Mouse (Mus musculus) lung, postnatal 0 days (tissue): ENCODE data around the gene Hoxd4. TPM values are rescaled to one million over a fixed set of nuclear protein-coding genes. Genes with fewer than 3 reads are reported as not detected.

Experiments used
- ATAC-seq: fragments of 200-750 bp; cut with Nextera tagmentation; 2 replicates; pipeline ENCODE4 v1.8.0; 2017; ENCODE audit warnings: moderate library complexity
- DNase-seq: peaks from one replicate; pipeline ENCODE4 v3.0.0-alpha.2; 2016; ENCODE audit warnings: low spot score
- H3K27ac ChIP-seq: fragments of 300-500 bp; sonication (generic); 2 replicates; pipeline ENCODE4 v1.5.1; 2014; ENCODE audit warnings: antibody characterized with exemption, mild to moderate bottlenecking, low read length, mixed read lengths
- H3K27me3 ChIP-seq: fragments of 300-500 bp; sonication (generic); replicated peaks from 2 replicates; pipeline ENCODE4 v1.6.1; 2014; ENCODE audit warnings: low read length, mixed read lengths; ENCODE audit not compliant: insufficient read depth
- H3K36me3 ChIP-seq: fragments of 300-500 bp; sonication (generic); 2 replicates; pipeline ENCODE4 v1.6.1; 2014; ENCODE audit warnings: low read length, mixed read lengths; ENCODE audit not compliant: insufficient read depth
- H3K4me1 ChIP-seq: fragments of 300-500 bp; sonication (generic); 2 replicates; pipeline ENCODE4 v1.6.1; 2014; ENCODE audit warnings: antibody characterized with exemption, low read depth, low read length, mixed read lengths; ENCODE audit not compliant: insufficient read depth
- H3K4me2 ChIP-seq: fragments of 300-500 bp; sonication (generic); replicated peaks from 2 replicates; pipeline ENCODE4 v1.6.1; 2014; ENCODE audit warnings: low read depth, mild to moderate bottlenecking, low read length, moderate library complexity, mixed read lengths
- H3K4me3 ChIP-seq: fragments of 300-500 bp; sonication (generic); 2 replicates; pipeline ENCODE4 v1.5.1; 2014; ENCODE audit warnings: low read depth, low read length
- H3K9ac ChIP-seq: fragments of 300-500 bp; sonication (generic); replicated peaks from 2 replicates; pipeline ENCODE4 v1.6.1; 2014; ENCODE audit warnings: low read depth, mild to moderate bottlenecking
- H3K9me3 ChIP-seq: fragments of 300-500 bp; sonication (generic); 2 replicates; pipeline ENCODE4 v1.6.1; 2016; ENCODE audit warnings: low read length, mixed read lengths
- CTCF ChIP-seq: IDR thresholded peaks from 2 replicates; pipeline ENCODE4 v1.5.1; 2016; ENCODE audit warnings: antibody characterized with exemption, mild to moderate bottlenecking
- EP300 ChIP-seq: IDR thresholded peaks from 2 replicates; pipeline ENCODE4 v1.6.1; 2016; ENCODE audit warnings: antibody characterized with exemption, mild to moderate bottlenecking, control low read depth
- WGBS: fragments of 180-500 bp; shearing (Covaris S2); extraction: QIAGEN DNeasy Blood & Tissue Kit; methylation state at CpG from one replicate; pipeline ENCODE4 v1.1.7; 2014; 5-methylcytosine and 5-hydroxymethylcytosine counted together
- polyA plus RNA-seq: library from polyadenylated mRNA; unstranded; fragments of >200 nt; fragmentation: Nextera tagmentation; extraction: Ambion mirVana; gene quantifications from 2 replicates; pipeline ENCODE4 v1.2.1, GENCODE M21; 2015

The Hoxd4 gene
- polyA plus RNA-seq, 1 experiment from 2014 or later: not detected

GRCm38 (mm10) chr2:74738623-74739475 lies 27.1 kb downstream of the Hoxd4 start:
- no peaks in the 10 kb centered on the region for H3K36me3 ChIP-seq
- ATAC-seq (no peak), DNase-seq (no peak)
- H3K9me3 ChIP-seq: no peaks in the 10 kb centered on the region
- no peak overlapping the region for H3K9ac ChIP-seq
- H3K4me3 ChIP-seq: no peak overlapping the region
- H3K4me1 ChIP-seq: no peaks in the 10 kb centered on the region
- no peak overlapping the region for H3K4me2 ChIP-seq
- H3K27me3 ChIP-seq: peaks cover 90% of the 10 kb centered on the region
- 1% methylated on average over 20 of the region's 20 CpGs for WGBS
- TF ChIP-seq CTCF: no peak
- no peak for TF ChIP-seq EP300
- no peak overlapping the region for H3K27ac ChIP-seq

- no peak for ATAC-seq
- Histone ChIP-seq H3K9me3 (no peaks in the 10 kb centered on the region), H3K27me3 (peaks cover 90% of the 10 kb centered on the region), H3K9ac (no peak overlapping the region), H3K27ac (no peak overlapping the region), H3K4me1 (no peaks in the 10 kb centered on the region), H3K4me2 (no peak overlapping the region), H3K4me3 (no peak overlapping the region), H3K36me3 (no peaks in the 10 kb centered on the region)
- TF ChIP-seq EP300 (no peak), CTCF (no peak)
- WGBS: 6% methylated on average over 2 of the region's 2 CpGs
- DNase-seq: no peak
Measured at GRCm38 (mm10) chr2:74739476-74739800, 27.7 kb downstream of the Hoxd4 start.

GRCm38 (mm10) chr2:74739869-74740268 lies 28.1 kb downstream of the Hoxd4 start:
- no peak for ATAC-seq
- TF ChIP-seq EP300: no peak
- no peak for TF ChIP-seq CTCF
- Histone ChIP-seq H3K27me3 (peaks cover 90% of the 10 kb centered on the region), H3K36me3 (no peaks in the 10 kb centered on the region), H3K27ac (no peak overlapping the region), H3K4me2 (no peak overlapping the region), H3K9me3 (no peaks in the 10 kb centered on the region), H3K4me3 (no peak overlapping the region), H3K9ac (no peak overlapping the region), H3K4me1 (no peaks in the 10 kb centered on the region)
- 8% methylated on average over 14 of the region's 14 CpGs for WGBS
- DNase-seq: no peak

- Histone ChIP-seq H3K9ac (no peak overlapping the region), H3K27ac (no peak overlapping the region), H3K27me3 (peaks cover 90% of the 10 kb centered on the region), H3K4me2 (no peak overlapping the region), H3K9me3 (no peaks in the 10 kb centered on the region), H3K4me1 (no peaks in the 10 kb centered on the region), H3K36me3 (no peaks in the 10 kb centered on the region), H3K4me3 (no peak overlapping the region)
- TF ChIP-seq EP300 (no peak), CTCF (no peak)
- ATAC-seq (no peak), DNase-seq (no peak)
- WGBS: 3% methylated on average over 43 of the region's 43 CpGs
Measured at GRCm38 (mm10) chr2:74740311-74741091, 28.8 kb downstream of the Hoxd4 start.

- no peak for DNase-seq
- TF ChIP-seq EP300 (no peak), CTCF (no peak)
- no peak overlapping the region for H3K4me2 ChIP-seq
- no peaks in the 10 kb centered on the region for H3K36me3 ChIP-seq
- H3K27ac ChIP-seq: no peak overlapping the region
- peaks cover 90% of the 10 kb centered on the region for H3K27me3 ChIP-seq
- no peaks in the 10 kb centered on the region for H3K9me3 ChIP-seq
- WGBS: 37% methylated on average over 2 of the region's 3 CpGs
- H3K4me3 ChIP-seq: no peak overlapping the region
- no peaks in the 10 kb centered on the region for H3K4me1 ChIP-seq
- no peak overlapping the region for H3K9ac ChIP-seq
- ATAC-seq: no peak
Measured at GRCm38 (mm10) chr2:74741252-74741978, 29.7 kb downstream of the Hoxd4 start.

GRCm38 (mm10) chr2:74741979-74742277 lies 30.2 kb downstream of the Hoxd4 start:
- DNase-seq (no peak), ATAC-seq (no peak)
- Histone ChIP-seq H3K4me2 (no peak overlapping the region), H3K4me1 (no peaks in the 10 kb centered on the region), H3K9ac (no peak overlapping the region), H3K36me3 (no peaks in the 10 kb centered on the region), H3K9me3 (no peaks in the 10 kb centered on the region), H3K4me3 (no peak overlapping the region), H3K27ac (no peak overlapping the region), H3K27me3 (peaks cover 90% of the 10 kb centered on the region)
- TF ChIP-seq EP300: no peak
